Mouse (Mus musculus): ENCODE data around the gene BC035044. TPM values are rescaled to one million over a fixed set of nuclear protein-coding genes. Genes with fewer than 3 reads are reported as not detected.

The BC035044 gene
- polyA plus RNA-seq, 1 experiment from 2014 or later, result 0.79 TPM

DNA sequence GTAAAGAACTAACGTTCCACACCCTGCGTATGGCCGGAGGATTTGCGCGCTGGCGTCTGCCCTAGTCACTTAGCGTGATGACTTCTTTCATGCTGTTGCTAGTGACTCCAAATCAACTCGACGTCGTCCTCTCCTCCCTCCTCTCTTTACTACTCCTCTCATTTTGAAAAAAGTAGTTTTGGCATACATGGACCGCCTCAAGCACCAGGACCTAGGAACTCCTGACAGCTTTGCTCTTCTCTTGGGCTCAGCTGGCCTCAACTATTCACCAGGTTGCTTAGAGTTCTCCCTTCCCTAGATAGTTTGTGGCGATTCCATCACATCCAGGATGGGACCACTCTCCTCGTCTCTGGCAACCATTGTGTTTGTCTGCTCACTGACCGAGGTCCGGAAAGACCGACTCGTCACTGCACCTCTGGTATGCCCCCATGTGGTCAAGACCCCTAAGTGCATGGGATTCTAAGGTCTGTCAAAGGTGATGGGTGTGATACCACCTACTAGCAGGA, 51.6 kb downstream of the BC035044 start:
- no peaks in the 10 kb centered on the region for H3K27me3 ChIP-seq
- H3K4me3 ChIP-seq, result peak overlapping the region; percentile 76
- no peaks in the 10 kb centered on the region for H3K36me3 ChIP-seq
- ATAC-seq (ENCODE audit: insufficient number of reproducible peaks, insufficient read depth, low FRiP score, low TSS enrichment), result 0 out of 2 replicates have a peak, but pooled peaks have one; percentile 4
- H3K4me1 ChIP-seq, result peaks cover 9% of the 10 kb centered on the region; the same call in 1 of the 2 replicates
- WGBS, result under 1% methylated on average over 17 of the region's 17 CpGs
- peak overlapping the region; percentile 45 for H3K9ac ChIP-seq
- peak overlapping the region; percentile 93 for H3K27ac ChIP-seq
- H3K4me2 ChIP-seq (replicated peaks), result peak overlapping the region; percentile 54
- H3K9me3 ChIP-seq, result no peaks in the 10 kb centered on the region

DNA sequence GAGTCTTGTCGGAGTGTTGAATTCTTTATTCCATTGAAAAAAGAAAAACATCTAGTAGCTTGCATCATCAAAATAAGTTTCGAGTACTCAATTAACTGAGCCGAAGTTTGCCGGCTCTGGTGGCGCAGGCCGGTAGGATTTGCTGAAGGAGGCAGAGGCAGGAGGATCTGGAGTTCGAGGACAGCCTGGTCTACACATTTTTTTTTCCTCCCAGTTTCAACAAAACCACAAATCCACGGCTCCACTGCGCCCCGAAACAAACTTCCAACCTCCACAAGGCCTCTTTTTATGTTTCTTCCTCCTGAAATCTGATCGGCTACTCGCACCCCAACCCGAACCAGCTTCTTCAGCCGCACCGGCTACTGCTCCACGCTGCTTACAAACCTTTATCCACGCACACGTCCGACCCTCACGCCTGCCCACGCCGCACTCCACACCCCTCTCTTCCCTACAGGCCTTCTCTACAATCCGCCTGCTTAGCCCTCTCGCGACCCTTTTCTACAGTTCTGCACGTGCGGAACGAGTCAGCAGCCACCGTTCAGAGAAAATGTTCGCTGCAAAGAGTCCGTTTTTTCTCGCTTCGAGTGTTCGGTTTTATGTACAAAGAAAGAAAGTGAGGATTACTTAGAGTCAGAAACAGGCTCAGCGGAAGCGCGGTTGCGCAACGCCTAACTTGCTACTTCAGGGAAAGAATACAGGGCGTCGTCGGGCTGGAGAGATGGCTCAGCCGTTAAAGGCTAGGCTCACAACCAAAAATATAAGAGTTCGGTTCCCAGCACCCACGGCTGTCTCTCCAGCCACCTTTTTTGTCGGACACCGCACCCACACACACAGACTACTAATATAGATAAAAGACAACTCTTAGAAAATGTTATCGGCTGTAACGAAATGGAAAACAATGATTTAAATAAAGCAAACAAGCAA, 52.3 kb downstream of the BC035044 start:
- Histone ChIP-seq H3K27ac (peak overlapping the region; percentile 93), H3K27me3 (no peaks in the 10 kb centered on the region), H3K4me3 (peak overlapping the region; percentile 76), H3K9me3 (no peaks in the 10 kb centered on the region), H3K36me3 (no peaks in the 10 kb centered on the region), H3K9ac (peak overlapping the region; percentile 60), H3K4me1 (0 out of 2 replicates have a peak, but pooled peaks cover 7% of the 10 kb centered on the region), H3K4me2 (replicated peaks) (peak overlapping the region; percentile 54)
- WGBS, result under 1% methylated on average over 49 of the region's 49 CpGs
- peak; percentile 54 for ATAC-seq (ENCODE audit: insufficient number of reproducible peaks, insufficient read depth, low FRiP score, low TSS enrichment)

GRCm38 (mm10) chr6:128837454-128838341, 53.2 kb downstream of the BC035044 start:
- Histone ChIP-seq H3K27me3 (no peaks in the 10 kb centered on the region), H3K27ac (peak overlapping the region; percentile 93), H3K4me2 (replicated peaks) (peak overlapping the region; percentile 54), H3K9me3 (no peaks in the 10 kb centered on the region), H3K36me3 (no peaks in the 10 kb centered on the region), H3K4me3 (peak overlapping the region; percentile 76), H3K9ac (peak overlapping the region; percentile 31), H3K4me1 (0 out of 2 replicates have a peak, but pooled peaks cover 7% of the 10 kb centered on the region)
- no peak for ATAC-seq (ENCODE audit: insufficient number of reproducible peaks, insufficient read depth, low FRiP score, low TSS enrichment)
- 2% methylated on average over 14 of the region's 14 CpGs for WGBS

- Histone ChIP-seq H3K27me3 (no peaks in the 10 kb centered on the region), H3K9me3 (no peaks in the 10 kb centered on the region), H3K4me2 (replicated peaks) (peak overlapping the region; percentile 54; the same call in 1 of the 2 replicates), H3K27ac (0 out of 2 replicates have a peak overlapping the region, but pooled peaks have one; percentile 93), H3K4me3 (peak overlapping the region; percentile 76; the same call in 1 of the 2 replicates), H3K4me1 (0 out of 2 replicates have a peak, but pooled peaks cover 7% of the 10 kb centered on the region), H3K36me3 (no peaks in the 10 kb centered on the region), H3K9ac (no peak overlapping the region)
- ATAC-seq (ENCODE audit: insufficient number of reproducible peaks, insufficient read depth, low FRiP score, low TSS enrichment), result no peak
- WGBS, result 85% methylated on average over 6 of the region's 6 CpGs
Observed at GRCm38 (mm10) chr6:128836955-128837334, 54.0 kb downstream of the BC035044 start.

GRCm38 (mm10) chr6:128836191-128836954, 54.6 kb downstream of the BC035044 start:
- WGBS, result 86% methylated on average over 8 of the region's 8 CpGs
- no peak overlapping the region for H3K4me3 ChIP-seq
- H3K9me3 ChIP-seq, result no peaks in the 10 kb centered on the region
- no peaks in the 10 kb centered on the region for H3K27me3 ChIP-seq
- H3K36me3 ChIP-seq, result no peaks in the 10 kb centered on the region
- ATAC-seq (ENCODE audit: insufficient number of reproducible peaks, insufficient read depth, low FRiP score, low TSS enrichment), result no peak
- 0 out of 2 replicates have a peak, but pooled peaks cover 3% of the 10 kb centered on the region for H3K4me1 ChIP-seq
- no peak overlapping the region for H3K27ac ChIP-seq
- H3K9ac ChIP-seq, result no peak overlapping the region
- no peak overlapping the region for H3K4me2 ChIP-seq (replicated peaks)

DNA sequence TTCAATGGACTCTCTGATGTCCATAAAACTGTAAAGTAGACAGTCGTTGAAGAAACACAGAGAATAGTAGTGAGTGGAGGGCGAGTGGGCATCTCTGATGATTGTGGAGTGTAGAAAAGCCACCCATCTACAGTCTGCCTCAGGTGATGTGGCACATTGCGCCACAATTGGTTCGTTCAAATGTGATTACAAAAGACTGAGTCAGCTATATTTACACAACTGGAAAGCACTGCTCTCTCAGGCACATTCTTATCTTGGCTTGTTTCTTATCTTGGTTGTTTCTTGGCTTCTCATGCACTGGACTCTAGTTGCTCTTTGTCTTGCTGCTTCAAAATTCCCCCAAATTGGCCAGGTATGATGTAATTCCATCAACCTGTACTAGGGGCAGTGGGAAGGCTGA, 55.4 kb downstream of the BC035044 start:
- Histone ChIP-seq H3K4me2 (replicated peaks) (no peak overlapping the region), H3K36me3 (no peaks in the 10 kb centered on the region), H3K4me3 (no peak overlapping the region), H3K27ac (no peak overlapping the region), H3K9ac (no peak overlapping the region), H3K27me3 (no peaks in the 10 kb centered on the region), H3K9me3 (no peaks in the 10 kb centered on the region), H3K4me1 (0 out of 2 replicates have a peak, but pooled peaks cover 3% of the 10 kb centered on the region)
- no peak for ATAC-seq (ENCODE audit: insufficient number of reproducible peaks, insufficient read depth, low FRiP score, low TSS enrichment)
- 86% methylated on average over 4 of the region's 4 CpGs for WGBS

DNA sequence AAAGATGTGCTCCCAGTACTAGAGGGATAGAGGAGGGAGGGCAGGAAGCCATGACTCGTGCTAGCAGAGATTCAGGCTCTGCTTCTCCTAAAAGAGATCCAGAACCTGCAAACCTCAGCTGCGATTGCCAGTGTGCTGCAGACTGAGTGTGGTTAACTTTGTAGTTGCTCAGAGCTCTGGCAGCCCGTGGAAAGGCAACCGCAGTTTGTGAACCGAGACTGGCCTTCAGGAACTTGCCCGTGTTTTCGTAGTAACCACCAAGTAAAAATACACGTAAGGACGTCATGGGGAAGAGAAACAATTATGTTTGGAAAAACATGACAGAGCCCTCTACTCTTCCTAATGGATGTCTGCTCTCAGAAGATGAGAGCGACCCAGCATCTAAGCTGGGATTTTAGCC, 57.9 kb downstream of the BC035044 start:
- Histone ChIP-seq H3K4me2 (replicated peaks) (no peak overlapping the region), H3K9ac (no peak overlapping the region), H3K9me3 (no peaks in the 10 kb centered on the region), H3K27ac (no peak overlapping the region), H3K4me1 (no peaks in the 10 kb centered on the region), H3K27me3 (no peaks in the 10 kb centered on the region), H3K36me3 (no peaks in the 10 kb centered on the region), H3K4me3 (no peak overlapping the region)
- WGBS, result 83% methylated on average over 10 of the region's 10 CpGs
- ATAC-seq (ENCODE audit: insufficient number of reproducible peaks, insufficient read depth, low FRiP score, low TSS enrichment), result no peak

- Histone ChIP-seq H3K27ac (no peak overlapping the region), H3K27me3 (no peaks in the 10 kb centered on the region), H3K36me3 (no peaks in the 10 kb centered on the region), H3K9me3 (no peaks in the 10 kb centered on the region), H3K9ac (no peak overlapping the region), H3K4me3 (no peak overlapping the region), H3K4me1 (no peaks in the 10 kb centered on the region), H3K4me2 (replicated peaks) (no peak overlapping the region)
- WGBS, result 62% methylated on average over 4 of the region's 4 CpGs
- ATAC-seq (ENCODE audit: insufficient number of reproducible peaks, insufficient read depth, low FRiP score, low TSS enrichment), result no peak
Observed at GRCm38 (mm10) chr6:128829837-128830236, 61.1 kb downstream of the BC035044 start.

DNA sequence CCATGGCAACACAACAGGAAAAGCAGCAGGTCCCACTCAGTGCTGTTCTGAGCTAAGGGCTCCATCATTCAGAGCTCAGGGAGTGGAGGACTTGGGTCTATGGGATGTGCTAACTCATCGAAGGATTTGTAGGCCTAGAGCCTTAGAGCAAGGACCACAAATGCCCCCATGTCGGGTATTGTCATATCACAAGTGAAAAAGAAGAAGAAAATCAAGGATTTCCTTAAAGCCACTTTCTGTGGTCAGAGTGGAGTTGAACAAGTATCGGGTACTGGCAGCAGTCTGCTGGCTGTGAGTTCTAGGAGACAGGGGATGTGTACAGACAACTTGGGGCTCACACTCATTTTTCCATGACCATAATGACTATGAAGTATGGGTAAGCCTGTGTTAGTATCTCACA, 64.1 kb downstream of the BC035044 start:
- Histone ChIP-seq H3K27ac (no peak overlapping the region), H3K9me3 (no peaks in the 10 kb centered on the region), H3K4me2 (replicated peaks) (no peak overlapping the region), H3K4me1 (no peaks in the 10 kb centered on the region), H3K9ac (no peak overlapping the region), H3K27me3 (no peaks in the 10 kb centered on the region), H3K36me3 (no peaks in the 10 kb centered on the region), H3K4me3 (no peak overlapping the region)
- no peak for ATAC-seq (ENCODE audit: insufficient number of reproducible peaks, insufficient read depth, low FRiP score, low TSS enrichment)
- 77% methylated on average over 3 of the region's 3 CpGs for WGBS

GRCm38 (mm10) chr6:128826132-128826531, 64.8 kb downstream of the BC035044 start, which contains the start of the genes Gm44511 and Klrb1b:
Gene Gm44511 (minus strand): TSS chr6:128826315.
Gene Klrb1b (minus strand): TSS chr6:128826331.
- Histone ChIP-seq H3K27ac (no peak within 1 kb of the TSS), H3K9me3 (no peaks in the 10 kb centered on the region), H3K4me2 (replicated peaks) (no peak within 1 kb of the TSS), H3K4me3 (no peak within 1 kb of the TSS), H3K9ac (no peak within 1 kb of the TSS), H3K27me3 (no peaks in the 10 kb centered on the region), H3K4me1 (no peaks in the 10 kb centered on the region), H3K36me3 (no peaks in the 10 kb centered on the region)
- ATAC-seq (ENCODE audit: insufficient number of reproducible peaks, insufficient read depth, low FRiP score, low TSS enrichment), result no peak
- WGBS, result 85% methylated on average over 6 of the region's 6 CpGs
